Mouse (Mus musculus) myocyte (in vitro differentiated cells): Measurements from ENCODE around the gene Spaca9. TPM values are rescaled to one million over a fixed set of nuclear protein-coding genes. Genes with fewer than 3 reads are reported as not detected.

ENCODE experiments used
- H3K27me3 ChIP-seq: one replicate; pipeline ENCODE4 v1.6.1; 2011; ENCODE audit not compliant: control insufficient read depth, insufficient read depth, insufficient read length
- H3K36me3 ChIP-seq: one replicate; pipeline ENCODE4 v1.6.1; 2011; ENCODE audit not compliant: control insufficient read depth, insufficient read depth
- H3K4me2 ChIP-seq: one replicate; pipeline ENCODE4 v1.6.1; 2011; ENCODE audit warnings: low read depth, control low read depth
- H3K4me3 ChIP-seq: one replicate; pipeline ENCODE4 v1.5.1; 2011; ENCODE audit warnings: mild to moderate bottlenecking, control low read depth, moderate library complexity
- H3K79me2 ChIP-seq: one replicate; pipeline ENCODE4 v1.6.1; 2011; ENCODE audit not compliant: control insufficient read depth, insufficient read depth
- H3ac ChIP-seq: one replicate; pipeline ENCODE4 v1.6.1; 2011; ENCODE audit not compliant: control insufficient read depth, insufficient read length
- CEBPB ChIP-seq: IDR thresholded peaks from 2 replicates; pipeline ENCODE4 v1.6.1; 2011; ENCODE audit warnings: mild to moderate bottlenecking, moderate library complexity; ENCODE audit not compliant: poor library complexity, insufficient read depth, severe bottlenecking
- E2F4 ChIP-seq: IDR thresholded peaks from one replicate; pipeline ENCODE4 v1.6.1; 2011; ENCODE audit warnings: mild to moderate bottlenecking, control low read depth, moderate library complexity; ENCODE audit not compliant: insufficient read depth
- MAX ChIP-seq: IDR thresholded peaks from one replicate; pipeline ENCODE4 v1.6.1; 2011; ENCODE audit warnings: low read depth, mild to moderate bottlenecking, control low read depth
- MYOD1 ChIP-seq, 3 experiments: IDR thresholded peaks; one replicate each; pipeline ENCODE4 v1.6.1; 2011; ENCODE audit warnings: control low read depth in 2 of 3, low read depth in 2 of 3, mild to moderate bottlenecking in 2 of 3, moderate library complexity in 1 of 3; ENCODE audit not compliant: insufficient read length in 2 of 3, control insufficient read depth in 1 of 3
- MYOG ChIP-seq, 3 experiments: IDR thresholded peaks; one replicate each; pipeline ENCODE4 v1.6.1; 2011; ENCODE audit warnings: control low read depth in 2 of 3, low read depth in 2 of 3, mild to moderate bottlenecking in 2 of 3; ENCODE audit not compliant: insufficient read length in 2 of 3, control insufficient read depth in 1 of 3, insufficient read depth in 1 of 3
- POLR2A ChIP-seq: IDR thresholded peaks from one replicate; pipeline ENCODE4 v1.6.1; 2011; ENCODE audit warnings: low read depth, mild to moderate bottlenecking, control low read depth, moderate library complexity; ENCODE audit not compliant: insufficient read length
- POLR2AphosphoS2 ChIP-seq: IDR thresholded peaks from one replicate; pipeline ENCODE4 v1.6.1; 2011; ENCODE audit warnings: low read depth, control low read depth; ENCODE audit not compliant: insufficient read length
- REST ChIP-seq: IDR thresholded peaks from one replicate; pipeline ENCODE4 v1.6.1; 2011; ENCODE audit warnings: mild to moderate bottlenecking, control low read depth, moderate library complexity; ENCODE audit not compliant: insufficient read depth, insufficient read length
- SRF ChIP-seq: IDR thresholded peaks from one replicate; pipeline ENCODE4 v1.6.1; 2011; ENCODE audit warnings: low read depth; ENCODE audit not compliant: control insufficient read depth, insufficient read length
- TCF12 ChIP-seq: IDR thresholded peaks from one replicate; pipeline ENCODE4 v1.6.1; 2011; ENCODE audit warnings: mild to moderate bottlenecking, control low read depth; ENCODE audit not compliant: poor library complexity, insufficient read depth, severe bottlenecking
- TCF3 ChIP-seq: IDR thresholded peaks from one replicate; pipeline ENCODE4 v1.6.1; 2011; ENCODE audit warnings: low read depth, control low read depth; ENCODE audit not compliant: insufficient read length
- USF1 ChIP-seq: IDR thresholded peaks from one replicate; pipeline ENCODE4 v1.6.1; 2011; ENCODE audit warnings: low read depth, mild to moderate bottlenecking, control low read depth, moderate library complexity
- polyA plus RNA-seq: library from polyadenylated mRNA; unstranded; fragments of >200 nt; fragmentation: generic; extraction: Trizol; gene quantifications from one replicate; pipeline ENCODE4 v1.2.1, GENCODE M21; 2012; ENCODE audit warnings: missing spikeins

The Spaca9 gene
- 0.47 TPM for polyA plus RNA-seq

DNA sequence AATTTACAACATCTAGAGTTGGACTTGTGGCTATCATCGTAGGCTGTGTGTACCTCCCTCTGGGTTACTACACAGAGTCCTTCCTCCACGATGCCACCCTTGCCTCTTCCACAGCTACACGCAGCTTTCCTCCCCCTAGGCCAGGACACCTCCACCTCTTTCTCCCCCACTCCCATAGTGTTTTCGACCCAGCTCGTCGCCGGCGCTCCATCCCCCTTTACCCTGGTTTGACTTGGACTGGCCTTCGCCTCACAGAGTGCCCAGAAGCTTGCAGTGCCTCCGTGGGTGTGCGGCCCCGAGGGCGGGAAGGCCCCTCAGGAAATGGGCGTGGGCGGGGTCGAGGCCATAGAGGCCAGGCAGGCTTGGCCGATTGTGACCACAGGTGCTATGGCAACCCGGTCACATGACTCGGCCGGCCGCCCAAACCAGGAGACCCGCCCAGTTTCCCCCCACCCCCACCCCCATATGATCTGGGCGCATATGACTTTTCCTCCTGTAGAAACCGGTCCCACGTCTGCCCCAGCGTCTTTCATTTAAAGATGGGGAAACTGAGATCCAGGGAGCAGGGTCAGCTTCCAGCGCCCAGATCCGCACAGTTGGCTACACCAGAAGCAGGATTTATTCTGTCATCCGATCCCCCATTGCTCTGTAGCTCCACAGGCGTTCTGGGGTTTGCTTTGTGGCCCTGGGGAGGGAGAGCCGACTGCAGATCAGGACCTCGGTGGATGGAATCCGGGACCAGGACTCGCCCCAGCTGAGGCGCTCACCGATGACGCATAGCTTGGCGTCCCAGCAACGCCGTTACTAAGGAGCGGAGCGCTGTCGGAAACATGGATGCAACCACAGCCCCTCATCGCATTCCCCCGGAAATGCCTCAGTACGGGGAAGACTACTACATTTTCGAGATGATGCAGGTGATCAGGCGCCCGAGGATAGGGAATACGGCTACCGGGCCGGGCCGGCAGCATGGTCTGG, at the start of gene Spaca9, which contains the start of gene Ak8:
Gene Spaca9, minus strand, starts transcription at position 367 of the 975 bp plus-strand sequence.
Gene Ak8, plus strand, starts transcription at position 804 of the 975 bp plus-strand sequence.
- TF ChIP-seq USF1 (peak; percentile 48), SRF (no peak)
- Histone ChIP-seq H3K79me2 (no peaks in the 10 kb centered on the region), H3ac (peak within 1 kb of the TSS; percentile 5)

DNA sequence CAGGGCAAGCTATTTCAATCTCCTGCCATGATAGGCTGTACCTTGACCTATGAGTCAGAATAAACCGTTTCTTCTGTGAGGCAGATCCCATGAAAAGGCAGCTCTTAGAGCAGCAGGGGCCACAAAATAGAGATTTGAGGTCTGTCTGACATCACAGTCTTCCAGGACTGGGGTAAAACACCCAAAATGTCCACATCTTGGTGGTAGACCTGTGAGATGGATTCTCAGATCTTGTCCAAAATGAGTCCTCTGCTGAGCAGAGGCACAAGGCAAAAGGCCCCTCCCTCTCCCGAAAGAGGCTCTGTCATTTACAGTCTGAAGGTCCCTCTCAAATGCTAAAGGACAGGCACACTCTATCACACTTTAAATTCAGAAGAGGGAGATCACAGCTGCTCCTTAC, 48.2 kb upstream of the Spaca9 start:
- peaks cover 79% of the 10 kb centered on the region for H3K27me3 ChIP-seq

More for the DNA sequence above, at the start of gene Spaca9, which contains the start of gene Ak8:
- Histone ChIP-seq H3K4me2 (peak within 1 kb of the TSS; percentile 91), H3K27me3 (peaks cover 24% of the 10 kb centered on the region), H3K4me3 (peak within 1 kb of the TSS; percentile 52), H3K36me3 (no peaks in the 10 kb centered on the region)

DNA sequence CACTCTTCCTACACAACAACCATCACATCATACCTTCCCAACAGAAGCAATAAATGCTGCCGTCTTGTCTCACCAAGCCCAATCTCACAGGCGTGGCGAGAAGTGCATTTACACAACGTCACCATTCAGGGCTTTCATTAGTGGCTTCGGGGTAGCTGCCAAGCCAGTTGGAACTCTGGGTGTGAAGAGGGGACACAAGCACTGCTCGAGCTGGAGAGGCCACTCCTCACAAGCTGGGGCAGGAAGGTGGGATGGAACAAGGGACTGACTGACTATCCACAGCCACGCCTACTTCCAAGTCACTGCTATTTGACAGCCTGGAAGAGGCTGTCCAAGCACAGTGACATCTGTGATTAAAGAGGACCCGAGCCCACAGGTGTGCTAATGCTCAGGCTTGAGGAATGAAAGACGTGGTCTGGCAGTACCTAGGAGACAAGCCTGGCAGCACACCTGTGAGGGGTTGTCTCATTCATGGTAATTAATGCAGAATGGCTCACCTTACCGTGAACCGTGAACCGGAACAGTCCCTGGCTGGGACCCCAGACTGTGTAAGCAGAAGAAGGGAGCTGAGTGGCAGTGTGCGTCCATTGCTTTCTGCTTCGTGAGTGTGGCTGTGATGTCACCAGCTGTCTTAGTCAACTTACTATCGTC, 47.3 kb upstream of the Spaca9 start:
- TF ChIP-seq SRF, result no peak
- no peak for TF ChIP-seq MAX
- no peak for TF ChIP-seq E2F4
- TF ChIP-seq MYOD1 (IDR thresholded peaks at IDR 0.05; ENCODE audit: control insufficient read depth in 1 of 3, insufficient read length in 2 of 3, low read depth in 2 of 3), result no peak
- no peak for TF ChIP-seq TCF3
- no peak for TF ChIP-seq USF1
- no peak for TF ChIP-seq CEBPB
- TF ChIP-seq REST, result no peak
- TF ChIP-seq MYOG (IDR thresholded peaks at IDR 0.05; ENCODE audit: control insufficient read depth in 1 of 3, insufficient read depth in 1 of 3, insufficient read length in 2 of 3, low read depth in 2 of 3), result no peak
- TF ChIP-seq POLR2A, result no peak
- no peak for TF ChIP-seq POLR2AphosphoS2
- TF ChIP-seq TCF12, result no peak
- Histone ChIP-seq H3K36me3 (no peaks in the 10 kb centered on the region), H3K4me2 (no peak overlapping the region), H3K27me3 (peaks cover 79% of the 10 kb centered on the region), H3K4me3 (no peak overlapping the region), H3ac (no peak overlapping the region), H3K79me2 (no peaks in the 10 kb centered on the region)

More for the DNA sequence above, 48.2 kb upstream of the Spaca9 start:
- no peak for TF ChIP-seq POLR2A
- TF ChIP-seq REST, result no peak
- TF ChIP-seq E2F4, result no peak
- no peak for TF ChIP-seq CEBPB
- no peak for TF ChIP-seq TCF3
- no peak for TF ChIP-seq MYOD1 (IDR thresholded peaks at IDR 0.05; ENCODE audit: control insufficient read depth in 1 of 3, insufficient read length in 2 of 3, low read depth in 2 of 3)
- no peak for TF ChIP-seq MYOG (IDR thresholded peaks at IDR 0.05; ENCODE audit: control insufficient read depth in 1 of 3, insufficient read depth in 1 of 3, insufficient read length in 2 of 3, low read depth in 2 of 3)
- TF ChIP-seq TCF12, result no peak
- no peak for TF ChIP-seq USF1
- TF ChIP-seq MAX, result no peak
- no peak for TF ChIP-seq POLR2AphosphoS2
- no peak for TF ChIP-seq SRF
- H3ac ChIP-seq, result no peak overlapping the region
- H3K4me2 ChIP-seq, result no peak overlapping the region
- no peak overlapping the region for H3K4me3 ChIP-seq
- H3K79me2 ChIP-seq, result no peaks in the 10 kb centered on the region
- H3K36me3 ChIP-seq, result no peaks in the 10 kb centered on the region

DNA sequence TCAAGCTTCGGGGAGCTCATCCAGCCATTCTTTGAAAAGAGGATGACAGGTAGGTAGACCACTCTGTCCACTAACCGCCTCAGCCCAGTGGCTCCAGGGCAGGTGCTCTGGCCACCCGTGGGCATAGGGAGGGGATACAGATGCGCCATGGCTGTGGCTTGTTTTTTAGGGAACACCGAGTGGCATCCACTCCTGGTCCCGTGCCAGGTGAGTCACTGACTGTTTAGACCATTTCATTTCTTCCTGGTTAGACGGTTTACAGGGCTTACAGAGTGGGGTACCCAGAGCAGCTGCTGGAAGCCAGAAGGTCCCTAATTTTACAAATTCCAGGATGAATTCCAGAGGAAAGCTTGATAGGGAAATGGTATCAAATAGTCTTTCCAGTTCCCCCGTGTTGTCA, 43.2 kb upstream of the Spaca9 start:
- Histone ChIP-seq H3K36me3 (no peaks in the 10 kb centered on the region), H3K79me2 (no peaks in the 10 kb centered on the region), H3K4me2 (no peak overlapping the region), H3ac (no peak overlapping the region), H3K4me3 (no peak overlapping the region), H3K27me3 (peaks cover 87% of the 10 kb centered on the region)
- TF ChIP-seq SRF (no peak), USF1 (no peak), MYOD1 (IDR thresholded peaks at IDR 0.05; ENCODE audit: control insufficient read depth in 1 of 3, insufficient read length in 2 of 3, low read depth in 2 of 3) (no peak), TCF3 (no peak), POLR2AphosphoS2 (no peak), MAX (no peak), TCF12 (no peak), MYOG (IDR thresholded peaks at IDR 0.05; ENCODE audit: control insufficient read depth in 1 of 3, insufficient read depth in 1 of 3, insufficient read length in 2 of 3, low read depth in 2 of 3) (no peak), POLR2A (no peak), CEBPB (no peak), E2F4 (no peak), REST (no peak)
